Mouse (Mus musculus): ENCODE results near the gene Cyp2j9.
"Not testable (repeated sequence)": the region's sequence is repeated elsewhere in the genome, so short reads cannot be mapped to it uniquely, and the experiment has no call there.

Gene Cyp2j9

DNA sequence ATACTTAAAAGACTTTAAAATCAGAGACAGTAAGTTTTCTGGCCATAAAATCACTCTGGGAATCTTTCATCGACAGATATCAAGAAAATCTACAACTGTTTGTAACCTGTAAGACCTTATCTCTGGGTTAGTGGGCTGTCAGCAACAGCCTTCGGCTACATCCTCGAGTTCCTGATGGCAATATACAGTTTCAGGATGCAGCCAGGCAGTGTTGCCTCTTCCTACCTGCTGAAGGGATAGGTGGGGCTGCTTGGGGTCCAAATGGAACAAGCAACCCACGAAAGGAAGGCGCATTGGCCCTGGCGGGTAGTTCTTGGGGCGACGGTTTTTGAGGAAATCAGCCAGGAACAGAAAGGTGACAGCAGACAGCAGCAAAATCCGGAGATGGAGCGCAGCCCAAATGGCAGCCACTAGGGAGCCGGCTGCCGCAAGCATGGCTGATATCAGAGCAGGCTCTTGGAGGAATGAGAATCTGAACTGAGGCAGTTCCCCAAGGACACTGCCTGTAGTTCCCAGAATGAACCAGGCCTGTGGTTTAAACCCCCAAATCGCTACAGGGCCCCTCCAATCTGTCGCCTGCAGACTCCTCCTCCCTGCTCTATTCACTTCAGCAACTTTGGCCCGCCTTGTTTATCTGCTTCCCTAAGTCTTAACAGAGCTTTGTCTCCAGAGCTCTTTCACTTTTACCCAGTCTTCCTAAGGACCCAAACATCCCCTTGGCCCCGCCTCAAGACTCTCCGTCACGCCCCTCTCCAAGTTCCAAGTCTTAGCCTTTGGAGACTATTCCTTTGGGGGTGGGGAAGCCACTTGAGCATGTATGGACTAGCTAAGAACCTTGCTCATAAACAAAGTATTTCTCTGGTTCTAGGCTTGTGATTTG is at the start of gene Cyp2j9:
TSS of gene Cyp2j9 (minus strand) at position 668 of the 880 bp plus-strand sequence.
- DNase-seq (ENCODE audit: extremely low spot score, low spot score): peak; percentile 26

DNA sequence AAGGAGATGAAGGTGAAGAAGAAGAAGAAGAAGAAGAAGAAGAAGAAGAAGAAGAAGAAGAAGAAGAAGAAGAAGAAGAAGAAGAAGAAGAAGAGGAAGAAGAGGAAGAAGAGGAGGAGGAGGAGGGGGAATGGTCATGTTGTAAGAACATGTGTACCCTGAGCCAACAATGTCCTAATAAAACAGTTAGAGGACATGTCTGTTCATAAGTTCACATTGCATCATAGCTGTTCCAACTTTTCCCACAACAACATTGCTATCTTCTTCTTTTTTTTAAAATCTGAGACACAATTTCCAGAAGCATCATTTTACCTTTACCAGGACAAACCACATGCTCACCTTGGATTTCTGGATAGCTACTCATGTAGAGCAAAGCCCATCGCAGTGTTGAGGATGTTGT is 44.1 kb upstream of the Cyp2j9 start:
- no peak for DNase-seq (ENCODE audit: extremely low spot score, low spot score)

DNA sequence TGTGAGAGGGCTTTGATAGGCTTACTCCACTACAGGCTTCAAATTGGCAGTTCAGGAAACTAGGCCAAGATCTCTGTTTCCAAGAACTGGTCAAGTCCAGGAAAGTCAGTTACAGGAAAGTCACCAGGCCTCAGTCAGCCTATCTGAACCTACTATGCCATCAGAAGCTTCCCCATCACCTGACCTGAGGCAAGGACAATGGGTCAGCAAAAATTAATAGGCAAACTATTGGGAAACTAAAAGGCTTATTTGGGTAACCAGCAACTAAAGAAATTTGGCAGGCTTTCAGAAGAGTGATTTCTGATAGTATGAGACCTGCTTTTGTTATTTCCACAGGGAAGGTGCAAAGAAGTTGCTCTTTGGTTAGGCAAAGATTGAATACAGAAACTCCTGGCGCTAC is 31.1 kb upstream of the Cyp2j9 start:
- no peak for DNase-seq (ENCODE audit: extremely low spot score, low spot score)

DNA sequence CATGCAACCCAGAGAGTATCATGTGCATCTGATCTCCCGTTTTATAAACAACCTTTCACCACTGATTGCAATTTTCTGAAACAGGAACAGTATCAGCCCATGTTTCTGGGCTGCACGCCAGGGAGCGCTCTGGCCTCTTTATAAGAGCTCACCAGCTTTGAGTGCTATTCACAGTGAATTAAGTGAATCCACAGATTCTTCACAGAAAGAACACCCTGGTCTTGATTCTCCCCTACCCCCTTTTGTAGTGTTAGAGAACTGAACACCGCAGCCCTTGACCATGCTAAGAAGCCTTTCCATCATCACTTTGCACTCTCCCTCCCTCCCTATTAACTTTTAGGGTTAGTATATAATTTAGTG is 393 bp upstream of the Cyp2j9 start:
- DNase-seq (ENCODE audit: extremely low spot score, low spot score): no peak

DNA sequence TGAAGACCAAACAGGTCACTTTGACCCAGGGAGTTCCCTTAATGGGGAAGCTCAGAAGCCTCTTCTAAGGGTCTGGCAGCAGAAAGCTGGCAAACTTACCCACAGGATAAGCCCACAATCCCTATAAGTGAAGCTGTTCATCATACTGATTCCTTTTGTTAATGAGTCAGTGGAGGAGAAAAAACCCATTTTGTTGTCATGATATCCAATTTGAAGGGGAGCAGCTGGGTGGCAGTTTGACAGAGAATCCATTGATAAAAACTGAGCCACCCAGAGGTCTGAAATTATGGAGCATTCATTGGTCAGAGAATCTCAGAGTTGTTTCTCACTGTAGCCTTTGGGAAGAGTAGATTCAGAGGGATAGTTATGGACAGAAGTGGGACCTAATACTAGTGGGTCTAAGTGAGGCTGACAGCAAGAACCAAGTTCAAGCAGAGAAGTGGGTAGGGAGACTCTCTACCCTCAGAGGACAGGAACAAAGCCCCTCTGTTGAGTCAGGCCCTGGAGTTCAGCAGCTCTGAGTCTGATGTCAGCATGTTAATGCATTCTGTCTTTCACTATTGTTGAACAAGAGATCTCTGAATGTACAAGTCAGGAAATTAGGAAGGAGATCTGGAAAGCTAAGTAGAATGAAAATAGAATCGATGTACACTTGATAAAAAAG is 9.8 kb downstream of the Cyp2j9 start:
- DNase-seq (ENCODE audit: extremely low spot score, low spot score): no peak

DNA sequence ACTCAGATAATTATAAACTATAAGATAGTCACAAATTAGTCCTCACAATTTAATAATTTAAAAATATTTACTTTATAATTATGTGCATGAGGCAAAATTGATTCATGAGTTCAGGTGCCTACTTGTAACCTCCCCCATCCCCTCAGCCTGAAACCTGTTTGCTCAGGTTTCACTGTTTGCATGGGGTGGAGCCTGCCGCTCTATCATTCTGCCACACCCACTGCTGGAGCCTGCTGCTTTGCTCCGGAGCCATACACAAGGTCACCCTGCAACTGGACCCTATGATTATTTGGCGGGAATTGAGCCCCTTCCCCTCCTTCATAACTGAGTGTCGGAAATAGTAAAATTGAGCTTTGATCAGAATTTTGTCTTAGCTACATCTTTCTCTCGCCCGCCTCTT is 11.0 kb downstream of the Cyp2j9 start:
- DNase-seq (ENCODE audit: extremely low spot score, low spot score): not testable (repeated sequence)

DNA sequence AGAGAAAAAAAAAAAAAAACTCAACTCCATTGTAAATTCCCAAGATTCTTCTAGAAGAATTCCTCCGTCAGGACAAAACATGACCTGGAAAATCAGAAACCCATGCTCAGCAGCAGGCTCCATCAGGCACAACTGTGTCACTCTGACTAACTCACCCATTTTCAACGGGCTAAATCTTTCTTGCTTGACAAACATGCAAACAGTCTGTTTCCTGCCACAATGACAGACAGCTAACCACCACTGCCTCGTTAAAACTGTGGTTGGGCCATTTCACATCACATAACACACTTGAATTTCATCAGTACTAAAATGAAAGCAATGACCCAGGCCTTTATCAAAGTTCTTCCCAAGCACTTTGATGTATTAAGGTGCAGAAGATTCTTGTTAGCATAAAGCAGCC is 21.9 kb downstream of the Cyp2j9 start:
- DNase-seq (ENCODE audit: extremely low spot score, low spot score): no peak

DNA sequence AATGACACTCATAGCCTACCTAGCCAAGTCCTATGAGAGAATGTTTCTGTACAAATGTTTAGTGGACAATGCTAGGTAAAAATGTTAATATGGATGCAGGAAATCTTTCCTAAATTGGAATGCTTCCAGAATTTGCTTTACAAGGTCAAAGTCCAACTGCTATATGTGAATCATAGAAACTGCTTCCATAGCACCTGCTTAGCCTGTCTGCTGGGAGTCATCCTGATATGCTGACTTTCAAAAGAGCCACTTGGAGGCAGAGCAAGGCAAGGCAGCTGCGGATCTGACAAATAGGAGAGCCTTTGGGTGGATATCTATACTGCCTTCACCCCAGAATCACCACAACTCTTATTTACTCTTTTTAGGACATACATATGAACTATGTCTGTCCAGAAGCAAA is 23.4 kb downstream of the Cyp2j9 start:
- no peak for DNase-seq (ENCODE audit: extremely low spot score, low spot score)

DNA sequence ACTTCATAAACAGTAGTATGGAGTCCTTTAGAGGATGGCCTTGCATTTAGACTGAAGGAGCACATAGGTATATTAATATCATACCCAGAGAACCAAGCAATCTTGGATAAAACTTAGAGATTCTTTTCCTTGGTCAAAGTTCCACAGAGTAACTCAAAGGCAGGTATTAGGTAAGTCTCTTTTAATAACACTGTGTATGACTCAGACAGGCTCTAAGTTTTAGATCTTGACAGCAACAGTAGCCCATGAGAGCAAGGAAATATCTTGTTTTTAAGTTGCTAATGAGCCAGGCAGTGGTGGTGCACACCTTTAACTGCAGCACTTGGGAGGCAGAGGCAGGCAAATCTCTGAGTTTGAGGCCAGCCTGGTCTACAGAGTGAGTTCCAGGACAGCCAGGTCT is 25.6 kb downstream of the Cyp2j9 start:
- DNase-seq (ENCODE audit: extremely low spot score, low spot score): no peak

DNA sequence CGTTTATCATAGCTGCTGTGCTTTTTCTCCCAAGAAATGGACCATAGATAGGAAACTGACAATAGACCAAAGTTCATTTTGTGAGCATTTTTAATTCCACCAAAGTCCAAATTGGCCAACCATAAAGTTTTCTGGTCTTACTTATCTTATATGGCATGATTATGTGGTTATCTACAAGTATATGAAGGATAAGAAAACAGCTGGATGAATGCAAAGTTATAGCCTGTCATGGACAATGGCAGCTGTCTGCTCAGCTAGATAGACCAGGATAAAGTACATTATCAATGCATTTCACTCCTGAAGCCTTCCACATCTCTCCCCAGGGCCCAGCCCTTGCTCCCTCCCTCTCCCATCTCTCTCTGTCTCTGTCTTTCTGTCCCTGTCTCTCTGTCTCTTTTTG is 30.9 kb downstream of the Cyp2j9 start:
- no peak for DNase-seq (ENCODE audit: extremely low spot score, low spot score)

DNA sequence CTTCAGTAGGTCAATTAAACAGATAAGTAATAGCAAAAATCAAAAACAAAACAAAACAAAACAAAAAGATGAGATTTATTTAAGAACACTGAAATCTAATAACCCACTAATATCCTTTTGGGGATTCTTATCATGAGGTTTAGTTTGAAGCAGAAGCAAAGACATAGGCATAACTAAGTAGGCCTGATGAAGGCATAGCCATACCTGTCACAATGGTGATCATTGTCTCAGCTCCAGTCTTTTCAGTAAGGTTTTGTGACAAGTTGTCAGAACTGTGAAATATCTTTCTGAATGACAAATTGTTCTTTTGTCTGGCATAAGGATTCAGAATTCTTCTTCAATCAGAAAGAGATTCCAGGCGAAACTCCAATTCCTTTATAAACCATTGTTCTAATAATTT is 31.6 kb downstream of the Cyp2j9 start:
- DNase-seq (ENCODE audit: extremely low spot score, low spot score): no peak

DNA sequence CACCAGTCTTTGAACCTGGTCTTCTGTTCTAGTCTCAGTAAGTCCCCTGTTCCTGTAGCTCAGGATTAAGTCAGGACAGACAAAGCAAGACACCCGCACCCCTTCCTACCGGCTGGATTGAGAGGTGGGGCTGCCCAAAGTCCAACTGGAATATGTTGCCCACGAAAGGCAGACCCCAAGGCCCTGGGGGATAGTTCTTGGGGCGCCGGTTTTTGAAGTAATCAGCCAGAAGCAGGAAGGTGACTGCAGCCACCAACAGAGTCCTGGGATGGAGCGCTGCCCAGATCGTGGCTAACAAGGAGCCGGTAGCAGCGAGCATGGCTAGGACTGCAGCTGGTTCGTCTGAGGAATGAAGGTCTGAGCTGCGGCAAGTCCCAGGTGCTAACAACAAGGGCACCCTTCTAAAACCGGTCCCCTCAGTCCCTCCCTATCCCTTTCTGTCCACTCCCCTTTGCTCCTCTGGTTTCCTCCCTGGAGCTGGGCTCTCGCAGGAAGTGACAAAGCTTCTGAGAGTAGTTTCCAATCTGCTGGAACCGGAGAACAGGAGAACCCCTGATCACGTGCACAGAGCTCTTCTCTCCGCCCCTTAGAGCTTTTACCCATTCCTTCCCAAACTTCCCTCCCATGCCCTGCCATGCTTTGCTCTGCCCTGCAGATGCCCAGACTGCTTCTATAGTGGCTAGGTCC is 38.1 kb downstream of the Cyp2j9 start, which contains the start of gene Cyp2j6:
TSS of gene Cyp2j6 (minus strand) at position 529 of the 687 bp plus-strand sequence.
- DNase-seq (ENCODE audit: extremely low spot score, low spot score): peak; percentile 65

DNA sequence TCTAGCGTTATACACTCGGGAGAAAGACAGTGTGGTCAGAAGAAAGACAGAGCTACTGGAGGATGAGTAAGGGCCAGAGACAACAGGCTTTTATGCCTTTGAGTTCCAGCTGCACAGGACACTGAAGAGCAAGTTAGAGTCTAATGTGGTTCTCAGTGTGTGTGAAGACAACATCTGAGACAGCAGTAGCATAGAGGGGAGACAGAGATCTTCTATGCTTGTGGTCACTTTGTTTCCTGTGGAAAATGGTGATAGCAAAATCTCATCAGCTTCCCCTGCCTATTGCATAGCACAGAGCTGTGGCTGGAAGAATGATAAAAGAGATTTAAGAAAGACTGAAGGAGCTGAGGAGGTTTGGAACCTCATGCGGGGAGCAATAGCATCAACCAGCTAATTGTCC is 39.8 kb downstream of the Cyp2j9 start:
- DNase-seq (ENCODE audit: extremely low spot score, low spot score): no peak

DNA sequence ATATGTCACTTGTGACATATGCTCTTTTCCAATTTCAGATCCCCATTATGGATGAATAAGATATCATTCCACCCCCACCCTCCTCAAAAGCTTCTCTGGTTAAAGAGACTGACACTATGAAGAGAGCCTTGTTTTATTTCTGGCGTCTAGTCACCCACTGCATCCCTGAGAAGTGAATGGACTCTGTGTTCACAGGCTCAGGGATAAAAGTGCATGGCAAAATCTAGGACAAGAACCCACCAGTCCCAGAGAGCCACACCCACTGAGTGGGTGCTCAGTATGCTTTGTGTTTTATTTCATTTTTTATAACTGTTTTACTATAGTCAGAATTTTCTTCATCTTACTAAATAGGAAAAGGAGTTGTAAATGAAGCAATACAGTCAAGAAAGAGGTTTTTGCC is 45.4 kb downstream of the Cyp2j9 start:
- DNase-seq (ENCODE audit: extremely low spot score, low spot score): no peak

DNA sequence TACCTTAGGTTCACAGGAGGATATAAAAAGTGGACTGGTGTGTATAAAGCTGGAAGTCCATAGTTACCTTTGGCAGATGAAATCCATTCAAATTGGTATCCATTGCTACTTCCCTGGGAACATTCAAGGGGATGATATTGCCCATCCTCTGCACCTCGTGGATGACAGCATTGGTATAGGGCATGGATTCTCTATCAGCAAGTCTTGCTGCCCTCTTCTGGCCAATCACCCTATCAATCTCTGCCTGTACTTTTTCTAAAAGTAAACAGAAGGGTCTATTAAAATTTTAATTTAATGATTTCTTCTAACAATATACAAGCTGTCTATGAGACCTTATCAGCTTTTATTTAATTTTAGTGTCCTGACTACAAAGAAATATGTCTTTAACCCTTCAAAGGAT is 65.6 kb downstream of the Cyp2j9 start:
- DNase-seq (ENCODE audit: extremely low spot score, low spot score): no peak

DNA sequence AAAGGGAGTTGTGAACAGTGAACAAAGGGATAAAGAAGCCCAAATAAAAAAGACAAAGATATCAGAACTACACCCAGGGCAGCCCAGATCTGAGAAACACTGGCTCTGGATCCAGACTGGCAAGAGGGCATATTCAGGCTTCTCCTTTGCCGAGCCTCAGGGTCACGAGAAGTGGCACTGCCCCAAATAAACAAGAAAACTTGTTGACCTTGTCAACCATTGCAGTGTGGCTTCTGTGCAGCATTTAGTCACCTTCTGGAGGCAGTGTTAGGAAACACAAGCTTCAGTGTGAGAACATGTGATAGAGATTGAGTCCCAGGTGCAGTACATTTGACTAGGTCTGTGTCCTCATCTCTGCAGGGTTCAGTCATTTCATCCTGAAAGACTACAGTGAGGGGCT is 69.1 kb downstream of the Cyp2j9 start:
- DNase-seq (ENCODE audit: extremely low spot score, low spot score): no peak

Measured in neural tube, embryonic 10.5 days (tissue).